Mouse (Mus musculus): ENCODE measurements around the gene Kcnq2.
A peak's percentile ranks its signal among the peaks of the same experiment; 100 is the strongest.

Kcnq2 gene

GRCm38 (mm10) chr2:181038644-181039355, 96.3 kb downstream of the Kcnq2 start:
- no peak for DNase-seq

GRCm38 (mm10) chr2:181036561-181036960, 98.5 kb downstream of the Kcnq2 start:
- no peak for DNase-seq

- no peak for DNase-seq
Measured at GRCm38 (mm10) chr2:181035186-181035585, 99.9 kb downstream of the Kcnq2 start.

GRCm38 (mm10) chr2:181033310-181033709, 101.8 kb downstream of the Kcnq2 start:
- DNase-seq = peak; percentile 5

GRCm38 (mm10) chr2:181032407-181032806, 102.7 kb downstream of the Kcnq2 start:
- peak; percentile 18 for DNase-seq

GRCm38 (mm10) chr2:181031406-181031934, 103.6 kb downstream of the Kcnq2 start:
- DNase-seq = no peak

All from lung, postnatal 14 days (tissue).